Mouse (Mus musculus): ENCODE measurements around the gene Mfap1a. TPM values are rescaled to one million over a fixed set of nuclear protein-coding genes. Genes with fewer than 3 reads are reported as not detected.
"Not testable (repeated sequence)": the region's sequence is repeated elsewhere in the genome, so short reads cannot be mapped to it uniquely, and the experiment has no call there.

Gene Mfap1a
- polyA plus RNA-seq, 1 experiment from 2014 or later, result 11.4 TPM

GRCm38 (mm10) chr2:121474180-121474535 lies 32.3 kb downstream of the Mfap1a start:
- 21% methylated on average over 8 of the region's 8 CpGs for WGBS (ENCODE audit: insufficient replicate concordance)

GRCm38 (mm10) chr2:121473301-121474179 lies 32.9 kb downstream of the Mfap1a start, which contains the start of gene Mfap1b:
TSS of gene Mfap1b (minus strand) at chr2:121474067.
- Histone ChIP-seq H3K27ac (replicated peaks) (peak within 1 kb of the TSS; percentile 83), H3K9ac (peak within 1 kb of the TSS; percentile 70), H3K4me2 (peak within 1 kb of the TSS; percentile 82), H3K4me1 (replicated peaks) (peaks cover 11% of the 10 kb centered on the region), H3K4me3 (replicated peaks) (peak within 1 kb of the TSS; percentile 75)
- peak; percentile 94 for ATAC-seq (ENCODE audit: insufficient read depth)
- not testable (repeated sequence) for H3K36me3 ChIP-seq (replicated peaks); H3K9me3 ChIP-seq (replicated peaks); H3K27me3 ChIP-seq
- 3% methylated on average over 41 of the region's 41 CpGs for WGBS (ENCODE audit: insufficient replicate concordance)

More at GRCm38 (mm10) chr2:121474180-121474535, 32.3 kb downstream of the Mfap1a start:
- H3K9me3 ChIP-seq (replicated peaks), result no peaks in the 10 kb centered on the region
- H3K27me3 ChIP-seq, result no peaks in the 10 kb centered on the region
- H3K9ac ChIP-seq, result peak overlapping the region; percentile 70
- H3K4me3 ChIP-seq (replicated peaks), result peak overlapping the region; percentile 75
- no peaks in the 10 kb centered on the region for H3K36me3 ChIP-seq (replicated peaks)
- peak overlapping the region; percentile 83 for H3K27ac ChIP-seq (replicated peaks)
- peak; percentile 50 for ATAC-seq (ENCODE audit: insufficient read depth)
- H3K4me1 ChIP-seq (replicated peaks), result peaks cover 11% of the 10 kb centered on the region
- peak overlapping the region; percentile 82 for H3K4me2 ChIP-seq

- Histone ChIP-seq H3K4me1 (replicated peaks) (peaks cover 11% of the 10 kb centered on the region), H3K4me2 (peak overlapping the region; percentile 82; the same call in 1 of the 2 replicates), H3K4me3 (replicated peaks) (peak overlapping the region; percentile 75)
- not testable (repeated sequence) for H3K9me3 ChIP-seq (replicated peaks); ATAC-seq (ENCODE audit: insufficient read depth); H3K9ac ChIP-seq; H3K36me3 ChIP-seq (replicated peaks); H3K27ac ChIP-seq (replicated peaks); H3K27me3 ChIP-seq
- WGBS (ENCODE audit: insufficient replicate concordance), result 89% methylated on average over 3 of the region's 3 CpGs
Measured at GRCm38 (mm10) chr2:121472783-121473182, 33.7 kb downstream of the Mfap1a start.

- not testable (repeated sequence) for ATAC-seq (ENCODE audit: insufficient read depth)
- WGBS (ENCODE audit: insufficient replicate concordance), result 56% methylated on average over 4 of the region's 6 CpGs
Measured at GRCm38 (mm10) chr2:121468982-121469381, 37.5 kb downstream of the Mfap1a start.

GRCm38 (mm10) chr2:121460071-121460470 lies 46.4 kb downstream of the Mfap1a start:
- Histone ChIP-seq H3K4me3 (replicated peaks) (no peak overlapping the region), H3K27ac (replicated peaks) (no peak overlapping the region), H3K4me2 (no peak overlapping the region), H3K27me3 (no peaks in the 10 kb centered on the region), H3K36me3 (replicated peaks) (peaks cover 29% of the 10 kb centered on the region), H3K4me1 (replicated peaks) (peaks cover 23% of the 10 kb centered on the region), H3K9me3 (replicated peaks) (no peaks in the 10 kb centered on the region), H3K9ac (no peak overlapping the region)
- 74% methylated on average over 2 of the region's 2 CpGs for whole genome bisulfite sequencing (ENCODE audit: insufficient replicate concordance)
- ATAC-seq (ENCODE audit: insufficient read depth), result no peak

More at GRCm38 (mm10) chr2:121468982-121469381, 37.5 kb downstream of the Mfap1a start:
- not testable (repeated sequence) for H3K4me2 ChIP-seq; H3K27ac ChIP-seq (replicated peaks); H3K27me3 ChIP-seq; H3K36me3 ChIP-seq (replicated peaks); H3K9me3 ChIP-seq (replicated peaks); H3K4me1 ChIP-seq (replicated peaks); H3K9ac ChIP-seq; H3K4me3 ChIP-seq (replicated peaks)

GRCm38 (mm10) chr2:121456692-121457642 lies 49.5 kb downstream of the Mfap1a start, which contains the start of gene Serinc4:
TSS of gene Serinc4 (minus strand) at chr2:121456781.
- peak within 1 kb of the TSS; percentile 85 for H3K4me3 ChIP-seq (replicated peaks)
- peaks cover 50% of the 10 kb centered on the region for H3K36me3 ChIP-seq (replicated peaks)
- peaks cover 44% of the 10 kb centered on the region for H3K4me1 ChIP-seq (replicated peaks)
- H3K4me2 ChIP-seq, result peak within 1 kb of the TSS; percentile 80
- WGBS (ENCODE audit: insufficient replicate concordance), result 2% methylated on average over 41 of the region's 41 CpGs
- H3K9ac ChIP-seq, result peak within 1 kb of the TSS; percentile 76
- H3K9me3 ChIP-seq (replicated peaks), result no peaks in the 10 kb centered on the region
- peak; percentile 94 for ATAC-seq (ENCODE audit: insufficient read depth)
- no peaks in the 10 kb centered on the region for H3K27me3 ChIP-seq
- peak within 1 kb of the TSS; percentile 92 for H3K27ac ChIP-seq (replicated peaks)

GRCm38 (mm10) chr2:121455534-121455933 lies 50.9 kb downstream of the Mfap1a start:
- no peak overlapping the region for H3K27ac ChIP-seq (replicated peaks)
- H3K4me3 ChIP-seq (replicated peaks), result no peak overlapping the region
- WGBS (ENCODE audit: insufficient replicate concordance), result 74% methylated on average over 5 of the region's 5 CpGs
- no peak overlapping the region for H3K4me2 ChIP-seq
- no peaks in the 10 kb centered on the region for H3K27me3 ChIP-seq
- H3K9me3 ChIP-seq (replicated peaks), result no peaks in the 10 kb centered on the region
- H3K9ac ChIP-seq, result no peak overlapping the region
- no peak for ATAC-seq (ENCODE audit: insufficient read depth)
- H3K4me1 ChIP-seq (replicated peaks), result peaks cover 53% of the 10 kb centered on the region
- H3K36me3 ChIP-seq (replicated peaks), result peaks cover 51% of the 10 kb centered on the region

- Histone ChIP-seq H3K4me3 (replicated peaks) (no peak overlapping the region), H3K9ac (no peak overlapping the region), H3K9me3 (replicated peaks) (no peaks in the 10 kb centered on the region), H3K4me2 (no peak overlapping the region), H3K4me1 (replicated peaks) (peaks cover 60% of the 10 kb centered on the region), H3K36me3 (replicated peaks) (peaks cover 36% of the 10 kb centered on the region), H3K27me3 (no peaks in the 10 kb centered on the region), H3K27ac (replicated peaks) (no peak overlapping the region)
- no peak for ATAC-seq (ENCODE audit: insufficient read depth)
- WGBS (ENCODE audit: insufficient replicate concordance), result 78% methylated on average over 6 of the region's 6 CpGs
Measured at GRCm38 (mm10) chr2:121453917-121454316, 52.5 kb downstream of the Mfap1a start.

- Histone ChIP-seq H3K36me3 (replicated peaks) (peaks cover 29% of the 10 kb centered on the region), H3K27ac (replicated peaks) (no peak within 1 kb of the TSS; the same call in 1 of the 2 replicates), H3K4me3 (replicated peaks) (no peak within 1 kb of the TSS), H3K4me2 (no peak within 1 kb of the TSS), H3K27me3 (no peaks in the 10 kb centered on the region), H3K4me1 (replicated peaks) (peaks cover 61% of the 10 kb centered on the region), H3K9me3 (replicated peaks) (no peaks in the 10 kb centered on the region), H3K9ac (no peak within 1 kb of the TSS)
- 61% methylated on average over 4 of the region's 4 CpGs for WGBS (ENCODE audit: insufficient replicate concordance)
- no peak for ATAC-seq (ENCODE audit: insufficient read depth)
Measured at GRCm38 (mm10) chr2:121452990-121453389, 53.5 kb downstream of the Mfap1a start, which contains the start of gene Hypk. TSS of gene Hypk (plus strand) at chr2:121453290.

GRCm38 (mm10) chr2:121452361-121452760 lies 54.1 kb downstream of the Mfap1a start:
- peaks cover 29% of the 10 kb centered on the region for H3K36me3 ChIP-seq (replicated peaks)
- ATAC-seq (ENCODE audit: insufficient read depth), result no peak
- WGBS (ENCODE audit: insufficient replicate concordance), result 74% methylated on average over 4 of the region's 4 CpGs
- no peak overlapping the region for H3K4me2 ChIP-seq
- H3K4me1 ChIP-seq (replicated peaks), result peaks cover 61% of the 10 kb centered on the region
- no peaks in the 10 kb centered on the region for H3K9me3 ChIP-seq (replicated peaks)
- no peak overlapping the region for H3K4me3 ChIP-seq (replicated peaks)
- H3K9ac ChIP-seq, result no peak overlapping the region
- H3K27ac ChIP-seq (replicated peaks), result no peak overlapping the region; the same call in 1 of the 2 replicates
- H3K27me3 ChIP-seq, result no peaks in the 10 kb centered on the region

All from liver, embryonic 15.5 days (tissue).